Mouse (Mus musculus) MEL (cell line): ENCODE measurements around the gene Usp40. TPM values are rescaled to one million over a fixed set of nuclear protein-coding genes. Genes with fewer than 3 reads are reported as not detected.

Source experiments
- DNase-seq: peaks from one replicate; pipeline ENCODE4 v3.0.0; 2011; ENCODE audit warnings: low read depth, low spot score
- H3K27ac ChIP-seq: 2 replicates; pipeline ENCODE4 v1.5.1; 2012; ENCODE audit warnings: low read depth, mild to moderate bottlenecking, control low read depth, low read length, moderate library complexity; ENCODE audit not compliant: control insufficient read depth
- H3K27me3 ChIP-seq, 2 experiments: fragments of 150-350 bp in 1 of 2; sonication (generic) in 1 of 2; 2 replicates each; pipeline ENCODE4 v1.6.1; 2012; ENCODE audit warnings: low read length in 2 of 2, mild to moderate bottlenecking in 2 of 2, improper control_type of control experiment in 1 of 2, moderate library complexity in 1 of 2; ENCODE audit not compliant: insufficient read depth in 2 of 2, control insufficient read depth in 1 of 2
- H3K36me3 ChIP-seq, 2 experiments: 2 replicates each; pipeline ENCODE4 v1.6.1; 2012 to 2014; ENCODE audit warnings: low read length in 2 of 2, improper control_type of control experiment in 1 of 2, inconsistent platforms in 1 of 2, mild to moderate bottlenecking in 1 of 2; ENCODE audit not compliant: insufficient read depth in 2 of 2, control insufficient read depth in 1 of 2
- H3K4me1 ChIP-seq, 2 experiments: fragments of 150-350 bp in 1 of 2; sonication (generic) in 1 of 2; 2 replicates each; pipeline ENCODE4 v1.6.1; 2012; ENCODE audit warnings: low read length in 2 of 2, improper control_type of control experiment in 1 of 2, mild to moderate bottlenecking in 1 of 2; ENCODE audit not compliant: insufficient read depth in 2 of 2, control insufficient read depth in 1 of 2
- H3K4me3 ChIP-seq, 2 experiments: fragments of 150-350 bp in 1 of 2; sonication (generic) in 1 of 2; 2 replicates each; pipeline ENCODE4 v1.5.1; 2012; ENCODE audit warnings: low read depth in 2 of 2, low read length in 2 of 2, mild to moderate bottlenecking in 2 of 2, moderate library complexity in 2 of 2, control low read depth in 1 of 2, improper control_type of control experiment in 1 of 2; ENCODE audit not compliant: control insufficient read depth in 1 of 2, insufficient read depth in 1 of 2
- H3K79me2 ChIP-seq: 2 replicates; pipeline ENCODE4 v1.6.1; 2012; ENCODE audit warnings: mild to moderate bottlenecking, low read length, moderate library complexity; ENCODE audit not compliant: control insufficient read depth, poor library complexity, insufficient read depth
- H3K9ac ChIP-seq: 2 replicates; pipeline ENCODE4 v1.6.1; 2012; ENCODE audit warnings: low read depth, mild to moderate bottlenecking, control low read depth, low read length, moderate library complexity; ENCODE audit not compliant: control insufficient read depth, poor library complexity, severe bottlenecking
- H3K9me3 ChIP-seq: fragments of 150-350 bp; sonication (generic); replicated peaks from 2 replicates; pipeline ENCODE4 v1.6.1; 2012; ENCODE audit warnings: mild to moderate bottlenecking, low read length, improper control_type of control experiment, moderate library complexity; ENCODE audit not compliant: insufficient read depth
- BHLHE40 ChIP-seq: IDR thresholded peaks from 2 replicates; pipeline ENCODE4 v1.6.1; 2012; ENCODE audit warnings: low read depth, mild to moderate bottlenecking, inconsistent platforms, low read length, improper control_type of control experiment, borderline replicate concordance
- CHD1 ChIP-seq: IDR thresholded peaks from 2 replicates; pipeline ENCODE4 v1.6.1; 2012; ENCODE audit warnings: low read depth, mild to moderate bottlenecking, inconsistent platforms, low read length, improper control_type of control experiment
- CHD2 ChIP-seq: IDR thresholded peaks from 2 replicates; pipeline ENCODE4 v1.6.1; 2011; ENCODE audit warnings: low read length, improper control_type of control experiment
- CTCF ChIP-seq, 3 experiments: IDR thresholded peaks in 2 of 3; conservative IDR thresholded peaks in 1 of 3; 2 replicates each; pipeline ENCODE4 v1.5.1; 2011 to 2012; ENCODE audit warnings: low read length in 3 of 3, low read depth in 2 of 3, mild to moderate bottlenecking in 2 of 3, improper control_type of control experiment in 1 of 3, inconsistent platforms in 1 of 3, mixed read lengths in 1 of 3, moderate library complexity in 1 of 3; ENCODE audit not compliant: control insufficient read depth in 1 of 3, insufficient read depth in 1 of 3, poor library complexity in 1 of 3, severe bottlenecking in 1 of 3
- ELF1 ChIP-seq: IDR thresholded peaks from 2 replicates; pipeline ENCODE4 v1.6.1; 2014; ENCODE audit warnings: low read depth, mild to moderate bottlenecking, inconsistent platforms, low read length, improper control_type of control experiment, moderate library complexity
- EP300 ChIP-seq, 2 experiments: IDR thresholded peaks; 2 replicates each; pipeline ENCODE4 v1.6.1; 2011; ENCODE audit warnings: improper control_type of control experiment in 2 of 2, low read length in 2 of 2, low read depth in 1 of 2, mild to moderate bottlenecking in 1 of 2
- ETS1 ChIP-seq: IDR thresholded peaks from 2 replicates; pipeline ENCODE4 v1.6.1; 2012; ENCODE audit warnings: low read depth, mild to moderate bottlenecking, inconsistent platforms, low read length, improper control_type of control experiment, moderate library complexity
- GABPA ChIP-seq: IDR thresholded peaks from 2 replicates; pipeline ENCODE4 v1.6.1; 2012; ENCODE audit warnings: low read depth, mild to moderate bottlenecking, inconsistent platforms, low read length, improper control_type of control experiment, moderate library complexity
- GATA1 ChIP-seq: IDR thresholded peaks from 2 replicates; pipeline ENCODE4 v1.6.1; 2011; ENCODE audit warnings: low read depth, low read length, improper control_type of control experiment
- HCFC1 ChIP-seq: IDR thresholded peaks from 2 replicates; pipeline ENCODE4 v1.6.1; 2012; ENCODE audit warnings: low read depth, mild to moderate bottlenecking, inconsistent platforms, low read length, improper control_type of control experiment, moderate library complexity
- JUND ChIP-seq: IDR thresholded peaks from 2 replicates; pipeline ENCODE4 v1.6.1; 2011; ENCODE audit warnings: low read depth, mild to moderate bottlenecking, improper control_type of control experiment, low read length
- MAX ChIP-seq: IDR thresholded peaks from 2 replicates; pipeline ENCODE4 v1.6.1; 2011; ENCODE audit warnings: low read length, improper control_type of control experiment
- MEF2A ChIP-seq: IDR thresholded peaks from 2 replicates; pipeline ENCODE4 v1.6.1; 2014; ENCODE audit warnings: low read depth, mild to moderate bottlenecking, inconsistent platforms, low read length, improper control_type of control experiment; ENCODE audit not compliant: poor library complexity, insufficient replicate concordance, severe bottlenecking; ENCODE audit errors: extremely low read depth
- MXI1 ChIP-seq: IDR thresholded peaks from 2 replicates; pipeline ENCODE4 v1.6.1; 2011; ENCODE audit warnings: mild to moderate bottlenecking, low read depth, low read length, improper control_type of control experiment
- MYB ChIP-seq: IDR thresholded peaks from 2 replicates; pipeline ENCODE4 v1.6.1; 2011; ENCODE audit warnings: mild to moderate bottlenecking, low read depth, low read length, improper control_type of control experiment
- NELFE ChIP-seq: IDR thresholded peaks from 2 replicates; pipeline ENCODE4 v1.6.1; 2011; ENCODE audit warnings: low read depth, low read length, improper control_type of control experiment
- NRF1 ChIP-seq: IDR thresholded peaks from 2 replicates; pipeline ENCODE4 v1.6.1; 2014; ENCODE audit warnings: low read depth, mild to moderate bottlenecking, inconsistent platforms, low read length, improper control_type of control experiment, moderate library complexity; ENCODE audit not compliant: poor library complexity, insufficient read depth, severe bottlenecking
- POLR2AphosphoS2 ChIP-seq: IDR thresholded peaks from 2 replicates; pipeline ENCODE4 v1.6.1; 2011; ENCODE audit warnings: low read length, improper control_type of control experiment
- RAD21 ChIP-seq: IDR thresholded peaks from 2 replicates; pipeline ENCODE4 v1.6.1; 2011; ENCODE audit warnings: mild to moderate bottlenecking, low read depth, low read length, improper control_type of control experiment
- RCOR1 ChIP-seq: IDR thresholded peaks from 2 replicates; pipeline ENCODE4 v1.6.1; 2012; ENCODE audit warnings: low read depth, mild to moderate bottlenecking, inconsistent platforms, low read length, improper control_type of control experiment
- SIN3A ChIP-seq: IDR thresholded peaks from 2 replicates; pipeline ENCODE4 v1.6.1; 2012; ENCODE audit warnings: low read length, improper control_type of control experiment, inconsistent platforms
- SMC3 ChIP-seq: IDR thresholded peaks from 2 replicates; pipeline ENCODE4 v1.6.1; 2011; ENCODE audit warnings: low read depth, low read length, improper control_type of control experiment
- TAL1 ChIP-seq: IDR thresholded peaks from 2 replicates; pipeline ENCODE4 v1.6.1; 2012; ENCODE audit warnings: mild to moderate bottlenecking, inconsistent platforms, low read length, moderate library complexity, mixed read lengths
- TBP ChIP-seq: IDR thresholded peaks from 2 replicates; pipeline ENCODE4 v1.8.0; 2011; ENCODE audit warnings: low read depth, low read length, improper control_type of control experiment
- TCF12 ChIP-seq: IDR thresholded peaks from 2 replicates; pipeline ENCODE4 v1.6.1; 2014; ENCODE audit warnings: low read depth, mild to moderate bottlenecking, inconsistent platforms, low read length, improper control_type of control experiment, moderate library complexity
- UBTF ChIP-seq: IDR thresholded peaks from 2 replicates; pipeline ENCODE4 v1.6.1; 2012; ENCODE audit warnings: low read depth, mild to moderate bottlenecking, inconsistent platforms, low read length, improper control_type of control experiment, moderate library complexity, borderline replicate concordance; ENCODE audit not compliant: insufficient read depth
- USF1 ChIP-seq: IDR thresholded peaks from 2 replicates; pipeline ENCODE4 v1.6.1; 2014; ENCODE audit warnings: low read depth, mild to moderate bottlenecking, inconsistent platforms, low read length, improper control_type of control experiment, moderate library complexity
- USF2 ChIP-seq, 2 experiments: IDR thresholded peaks; 2 replicates each; pipeline ENCODE4 v1.6.1; 2011 to 2012; ENCODE audit warnings: improper control_type of control experiment in 2 of 2, low read length in 2 of 2, borderline replicate concordance in 1 of 2, inconsistent platforms in 1 of 2, low read depth in 1 of 2, mild to moderate bottlenecking in 1 of 2; ENCODE audit not compliant: insufficient read depth in 1 of 2
- ZC3H11A ChIP-seq: IDR thresholded peaks from 2 replicates; pipeline ENCODE4 v1.6.1; 2012; ENCODE audit warnings: low read depth, mild to moderate bottlenecking, inconsistent platforms, low read length, improper control_type of control experiment
- ZKSCAN1 ChIP-seq: IDR thresholded peaks from 2 replicates; pipeline ENCODE4 v1.6.1; 2012; ENCODE audit warnings: low read depth, mild to moderate bottlenecking, inconsistent platforms, low read length, improper control_type of control experiment, moderate library complexity
- ZNF384 ChIP-seq: IDR thresholded peaks from 2 replicates; pipeline ENCODE4 v1.6.1; 2012; ENCODE audit warnings: low read depth, mild to moderate bottlenecking, inconsistent platforms, low read length, improper control_type of control experiment
- polyA plus RNA-seq, 2 experiments: library from polyadenylated mRNA; stranded (reverse) in 1 of 2; unstranded in 1 of 2; fragments of >175 nt in 1 of 2; fragments of >200 nt in 1 of 2; gene quantifications; 2 replicates each; pipeline versions ENCODE4 v1.2.1 to v1.2.4; 2012; ENCODE audit warnings: low replicate concordance in 2 of 2, low read depth in 1 of 2; ENCODE audit not compliant: insufficient read length in 2 of 2, insufficient read depth in 1 of 2, missing spikeins in 1 of 2
- total RNA-seq: library from RNA; depleted of rRNA; stranded (reverse); fragments of 300-350 nt; gene quantifications from 2 replicates; pipeline ENCODE4 v1.2.3, GENCODE M21; 2012

The Usp40 gene
- total and polyA plus RNA-seq, 3 experiments: 8.9 to 10.1 TPM; not detected in 1

DNA sequence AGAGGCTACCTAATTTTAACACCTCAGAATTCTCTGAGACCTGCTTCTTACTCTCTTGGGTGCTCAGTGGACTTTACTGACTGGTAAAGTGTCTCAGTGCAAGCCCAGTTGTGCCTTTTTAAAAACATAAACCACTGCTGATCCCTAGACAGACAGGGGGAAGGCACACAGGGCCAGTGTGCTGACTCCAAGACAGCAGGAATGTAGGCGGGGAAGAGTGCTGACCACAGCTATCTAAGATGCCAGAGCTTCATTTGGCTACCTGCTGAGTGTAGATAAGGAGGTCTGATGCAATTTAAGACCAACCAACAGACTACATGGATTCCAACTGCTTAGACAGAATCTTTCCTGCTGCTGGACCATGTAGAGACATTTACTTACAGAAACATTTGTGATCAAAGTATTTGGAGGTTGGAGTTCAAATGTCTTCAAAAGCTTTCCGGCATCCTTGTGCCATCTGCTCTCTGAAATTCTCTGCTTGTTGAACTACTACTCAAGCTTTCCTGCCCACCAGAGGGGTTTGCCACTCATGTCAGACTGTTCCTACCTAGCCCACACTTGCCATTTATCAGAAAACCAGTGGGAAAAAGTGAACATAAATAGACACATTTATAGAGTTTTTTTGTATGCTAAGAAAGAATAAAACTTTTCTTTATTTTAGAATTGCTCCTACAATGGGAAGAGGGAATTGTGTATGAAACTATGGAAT, 46.7 kb downstream of the Usp40 start (continued):
- no peak for TF ChIP-seq NRF1
- TF ChIP-seq HCFC1: peak; percentile 53; the same call in 1 of the 2 replicates
- TF ChIP-seq ZC3H11A: 0 out of 2 replicates have a peak, but pooled peaks have one; percentile 17
- TF ChIP-seq UBTF: no peak
- no peak; the same call in none of the 2 replicates for TF ChIP-seq POLR2AphosphoS2
- no peak for TF ChIP-seq SMC3
- no peak for TF ChIP-seq USF1
- peak; percentile 89; the same call in 1 of the 2 replicates for TF ChIP-seq RCOR1
- peak; percentile 99 to 100 for TF ChIP-seq EP300 (IDR thresholded peaks at IDR 0.05; ENCODE audit: low read depth in 1 of 2, low read length in 2 of 2)
- TF ChIP-seq ZNF384: no peak; the same call in 1 of the 2 replicates
- no peak for TF ChIP-seq BHLHE40

GRCm38 (mm10) chr1:87960752-87961151, 47.6 kb downstream of the Usp40 start:
- Histone ChIP-seq H3K9ac (peak overlapping the region; percentile 77), H3K4me3 (peak overlapping the region; percentile 34 to 42; a peak in 3 of 4 replicates), H3K9me3 (no peaks in the 10 kb centered on the region), H3K27ac (peak overlapping the region; percentile 100), H3K27me3 (no peaks in the 10 kb centered on the region), H3K4me1 (peaks cover 21 to 31% of the 10 kb centered on the region in 2 experiments), H3K36me3 (peaks cover 3 to 42% of the 10 kb centered on the region in 2 experiments), H3K79me2 (peaks cover 2% of the 10 kb centered on the region; the same call in 1 of the 2 replicates)
- peak; percentile 77 for DNase-seq
- TF ChIP-seq USF2 (IDR thresholded peaks at IDR 0.05; ENCODE audit: borderline replicate concordance in 1 of 2, insufficient read depth in 1 of 2, low read depth in 1 of 2, low read length in 2 of 2): 0 out of 4 replicates have a peak, but pooled peaks of 1 of the 2 experiments have one; percentile 47
- TF ChIP-seq TAL1: no peak
- no peak for TF ChIP-seq CHD2
- peak; percentile 15; the same call in 1 of the 2 replicates for TF ChIP-seq RCOR1
- TF ChIP-seq SIN3A: no peak
- no peak for TF ChIP-seq ZNF384
- peak; percentile 58; the same call in 1 of the 2 replicates for TF ChIP-seq BHLHE40
- TF ChIP-seq ETS1: peak; percentile 60; the same call in 1 of the 2 replicates
- TF ChIP-seq GABPA: no peak
- peak; percentile 47 to 57; a peak in 3 of 4 replicates for TF ChIP-seq EP300 (IDR thresholded peaks at IDR 0.05; ENCODE audit: low read depth in 1 of 2, low read length in 2 of 2)
- TF ChIP-seq MAX: peak; percentile 87
- TF ChIP-seq SMC3: no peak
- peak; percentile 20 for TF ChIP-seq NELFE
- no peak; the same call in 1 of the 2 replicates for TF ChIP-seq POLR2AphosphoS2
- TF ChIP-seq CTCF (IDR thresholded peaks at IDR 0.05 in 2 of 3, conservative IDR thresholded peaks at IDR 0.05 in 1 of 3; ENCODE audit: control insufficient read depth in 1 of 3, insufficient read depth in 1 of 3, low read depth in 2 of 3, low read length in 3 of 3, poor library complexity in 1 of 3, severe bottlenecking in 1 of 3): no peak
- TF ChIP-seq CHD1: 0 out of 2 replicates have a peak, but pooled peaks have one; percentile 78
- TF ChIP-seq JUND: no peak
- TF ChIP-seq TCF12: peak; percentile 43; the same call in 1 of the 2 replicates
- peak; percentile 69 for TF ChIP-seq GATA1
- no peak for TF ChIP-seq ZC3H11A
- peak; percentile 86 for TF ChIP-seq USF1
- no peak; the same call in 1 of the 2 replicates for TF ChIP-seq MXI1
- TF ChIP-seq MEF2A: no peak
- no peak for TF ChIP-seq HCFC1
- TF ChIP-seq ELF1: no peak
- TF ChIP-seq ZKSCAN1: no peak
- no peak for TF ChIP-seq RAD21
- TF ChIP-seq MYB: peak; percentile 24; the same call in 1 of the 2 replicates
- peak; percentile 77 for TF ChIP-seq TBP
